Mouse (Mus musculus): ENCODE data around the gene Zdhhc3. TPM values are rescaled to one million over a fixed set of nuclear protein-coding genes. Genes with fewer than 3 reads are reported as not detected.
A peak's percentile ranks its signal among the peaks of the same experiment; 100 is the strongest.

Gene Zdhhc3
- polyA plus RNA-seq, 1 experiment from 2014 or later: 63.7 TPM

GRCm38 (mm10) chr9:123031496-123032246 lies 81.3 kb downstream of the Zdhhc3 start:
- 75% methylated on average over 13 of the region's 13 CpGs for WGBS
- Histone ChIP-seq H3K4me3 (no peak overlapping the region), H3K4me1 (no peaks in the 10 kb centered on the region), H3K27me3 (ENCODE audit: insufficient read depth, poor library complexity, severe bottlenecking) (no peaks in the 10 kb centered on the region), H3K36me3 (no peaks in the 10 kb centered on the region), H3K9me3 (no peaks in the 10 kb centered on the region), H3K27ac (no peak overlapping the region)
- no peak for DNase-seq (ENCODE audit: low spot score)

- Histone ChIP-seq H3K4me3 (no peak overlapping the region), H3K36me3 (no peaks in the 10 kb centered on the region), H3K9me3 (no peaks in the 10 kb centered on the region), H3K4me1 (peaks cover 8% of the 10 kb centered on the region), H3K27ac (no peak overlapping the region), H3K27me3 (ENCODE audit: insufficient read depth, poor library complexity, severe bottlenecking) (no peaks in the 10 kb centered on the region)
- no peak for DNase-seq (ENCODE audit: low spot score)
- 82% methylated on average over 2 of the region's 2 CpGs for WGBS
These were observed 88.8 kb downstream of the Zdhhc3 start for GRCm38 (mm10) chr9:123024201-123024600.

- H3K4me3 ChIP-seq: peak overlapping the region; percentile 87
- peak; percentile 81 for DNase-seq (ENCODE audit: low spot score)
- peaks cover 19% of the 10 kb centered on the region for H3K36me3 ChIP-seq
- peak overlapping the region; percentile 98 for H3K27ac ChIP-seq
- H3K9me3 ChIP-seq: no peaks in the 10 kb centered on the region
- WGBS: 39% methylated on average over 19 of the region's 24 CpGs
- H3K27me3 ChIP-seq (ENCODE audit: insufficient read depth, poor library complexity, severe bottlenecking): no peaks in the 10 kb centered on the region
- peaks cover 8% of the 10 kb centered on the region for H3K4me1 ChIP-seq
These were observed 91.2 kb downstream of the Zdhhc3 start for GRCm38 (mm10) chr9:123021636-123022379.

DNA sequence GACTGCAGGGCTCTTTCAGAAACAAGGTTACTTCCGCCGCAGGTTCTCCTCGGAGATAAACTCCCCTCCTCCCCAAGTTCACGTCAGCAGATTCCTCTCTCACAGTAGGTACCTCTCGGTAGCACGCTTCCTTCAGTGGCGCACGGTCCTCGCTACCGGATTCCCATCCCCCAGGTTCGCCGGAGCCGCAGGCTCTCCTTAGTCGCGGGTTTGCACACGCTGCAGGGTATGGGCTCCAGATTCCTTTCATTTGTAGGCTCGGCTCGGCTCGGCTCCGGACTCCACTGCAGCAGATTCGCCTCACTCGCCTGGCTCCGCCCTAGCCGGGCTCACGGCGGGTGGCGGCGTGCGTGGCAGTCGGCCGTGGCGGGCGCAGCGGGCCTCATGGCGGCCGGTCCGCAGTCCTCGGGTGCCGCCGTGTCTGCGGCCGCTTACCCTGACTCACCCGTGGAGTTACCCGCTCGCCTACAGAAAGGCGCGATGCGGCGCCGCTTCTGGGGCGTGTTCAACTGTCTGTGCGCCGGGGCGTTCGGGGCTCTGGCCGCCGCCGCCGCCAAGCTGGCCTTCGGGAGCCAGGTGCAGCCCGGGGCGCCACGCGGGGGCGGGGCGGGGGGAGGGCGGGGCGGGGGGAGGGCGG lies 91.9 kb downstream of the Zdhhc3 start, which contains the start of gene Tmem42:
Gene Tmem42 (plus strand): TSS at position 332 of the 637 bp plus-strand sequence.
- peak within 1 kb of the TSS; percentile 98 for H3K27ac ChIP-seq
- H3K27me3 ChIP-seq (ENCODE audit: insufficient read depth, poor library complexity, severe bottlenecking): no peaks in the 10 kb centered on the region
- 0% methylated on average over 48 of the region's 69 CpGs for WGBS
- H3K4me1 ChIP-seq: peaks cover 8% of the 10 kb centered on the region
- H3K4me3 ChIP-seq: peak within 1 kb of the TSS; percentile 87
- peak; percentile 94 for DNase-seq (ENCODE audit: low spot score)
- peaks cover 26% of the 10 kb centered on the region for H3K36me3 ChIP-seq
- no peaks in the 10 kb centered on the region for H3K9me3 ChIP-seq

Other genes with a start within 250 kb of the Zdhhc3 start
- gene Zfp445, start 247.2 kb downstream of the Zdhhc3 start, polyA plus RNA-seq (2016; fragmentation: Nextera tagmentation; extraction: Ambion mirVana): 47.4 and 50.7 TPM in 2 replicates
- 2.4 and 3.0 TPM in 2 replicates for gene Zkscan7, start 227.5 kb downstream of the Zdhhc3 start, polyA plus RNA-seq (2016; fragmentation: Nextera tagmentation; extraction: Ambion mirVana)
- 14.5 and 20.4 TPM in 2 replicates for gene Zfp105, start 190.1 kb downstream of the Zdhhc3 start, polyA plus RNA-seq (2016; fragmentation: Nextera tagmentation; extraction: Ambion mirVana)
- gene 1110059G10Rik, start 162.2 kb downstream of the Zdhhc3 start, polyA plus RNA-seq (2016; fragmentation: Nextera tagmentation; extraction: Ambion mirVana): 15.5 and 16.6 TPM in 2 replicates
- 37.3 and 46.9 TPM in 2 replicates for gene Kif15, start 162.2 kb downstream of the Zdhhc3 start, polyA plus RNA-seq (2016; fragmentation: Nextera tagmentation; extraction: Ambion mirVana)
- 15.7 and 16.1 TPM in 2 replicates for gene Tmem42, start 91.9 kb downstream of the Zdhhc3 start, polyA plus RNA-seq (2016; fragmentation: Nextera tagmentation; extraction: Ambion mirVana)
- 0.27 and 0.73 TPM in 2 replicates for gene Tgm4, start 78.5 kb downstream of the Zdhhc3 start, polyA plus RNA-seq (2016; fragmentation: Nextera tagmentation; extraction: Ambion mirVana)
- 102 and 138 TPM in 2 replicates for gene Exosc7, start within 50 bp of the Zdhhc3 start, polyA plus RNA-seq (2016; fragmentation: Nextera tagmentation; extraction: Ambion mirVana)
- not detected in 2 replicates for gene Clec3b, start 37.7 kb upstream of the Zdhhc3 start, polyA plus RNA-seq (2016; fragmentation: Nextera tagmentation; extraction: Ambion mirVana)
- 0.74 and 3.0 TPM in 2 replicates for gene Cdcp1, start 102.8 kb upstream of the Zdhhc3 start, polyA plus RNA-seq (2016; fragmentation: Nextera tagmentation; extraction: Ambion mirVana)
- 2.2 and 7.1 TPM in 2 replicates for gene Tmem158, start 147.6 kb upstream of the Zdhhc3 start, polyA plus RNA-seq (2016; fragmentation: Nextera tagmentation; extraction: Ambion mirVana)